In the genomic region with DNA sequence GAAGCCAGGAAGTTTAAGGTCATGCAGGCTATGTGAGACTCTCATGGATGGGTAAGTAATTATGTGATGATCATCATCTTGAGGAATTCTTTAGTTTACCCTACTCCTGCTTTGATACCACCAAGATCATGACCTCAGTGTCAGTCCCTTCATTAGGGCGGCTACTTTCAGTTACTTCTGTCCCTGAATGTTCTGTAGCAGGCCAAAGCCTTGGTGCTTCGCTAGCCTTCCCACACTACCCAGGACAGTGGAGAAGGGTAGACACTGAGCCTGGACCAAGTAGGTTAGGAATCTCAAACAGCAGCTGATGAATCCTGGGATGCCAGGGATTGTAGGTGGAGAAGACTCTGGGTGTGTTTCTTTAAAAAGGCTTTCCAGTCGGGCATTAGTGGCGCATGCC, we compare ENCODE assay signal across 9 mouse cellular contexts. TPM values are rescaled to one million over a fixed set of nuclear protein-coding genes. Genes with fewer than 3 reads are reported as not detected.
DNase-seq lines count a peak whose midpoint lies in the region; ATAC-seq lines count a peak whose summit lies in the region.
"Had no signal": no experiment of that assay in that cellular context is flagged by ENCODE, and none has a peak within 500 bp of the region (broad histone marks: within the 10 kb centered on the region; RNA-seq: fewer than 3 reads in every experiment).

No protein-coding gene starts in this region.

- ATAC-seq in heart, embryonic 12.5 days (ENCODE audit: insufficient number of reproducible peaks, low FRiP score) = no peak
- no peak for ATAC-seq in megakaryocyte, adult 5-6 weeks (ENCODE audit: poor library complexity, severe bottlenecking)
- no peak for ATAC-seq in stomach, embryonic 15.5 days (ENCODE audit: insufficient read depth, low FRiP score, low read depth)

- H3K9ac ChIP-seq in heart, embryonic 12.5 days = peak overlapping the region; percentile 78; the same call in 1 of the 2 replicates
- H3K9ac ChIP-seq in stomach, embryonic 15.5 days = no peak overlapping the region

- peak overlapping the region; percentile 95; the same call in 1 of the 2 replicates for H3K27ac ChIP-seq in heart, embryonic 12.5 days (ENCODE audit: poor library complexity, severe bottlenecking)
- no peak overlapping the region for H3K27ac ChIP-seq in limb, embryonic 10.5 days
- H3K27ac ChIP-seq in stomach, embryonic 15.5 days = peak overlapping the region; percentile 95; the same call in 1 of the 2 replicates

- peaks cover 67% of the 10 kb centered on the region for H3K36me3 ChIP-seq in heart, embryonic 12.5 days
- peaks cover 57% of the 10 kb centered on the region for H3K36me3 ChIP-seq in megakaryocyte, embryonic 14.5 days (replicated peaks; ENCODE audit: low read length)
- peaks cover 70% of the 10 kb centered on the region for H3K36me3 ChIP-seq in limb, embryonic 10.5 days
- H3K36me3 ChIP-seq in stomach, embryonic 15.5 days = peaks cover 22% of the 10 kb centered on the region; the same call in 1 of the 2 replicates

- WGBS in heart, embryonic 12.5 days = 87% methylated on average over 4 of the region's 4 CpGs
- 83% methylated on average over 4 of the region's 4 CpGs for WGBS in limb, embryonic 10.5 days
- 89% methylated on average over 4 of the region's 4 CpGs for WGBS in stomach, embryonic 15.5 days

- H3K4me2 ChIP-seq in heart, embryonic 12.5 days = peak overlapping the region; percentile 83; the same call in 1 of the 2 replicates
- peak overlapping the region; percentile 89 for H3K4me2 ChIP-seq in stomach, embryonic 15.5 days

- H3K4me1 ChIP-seq in heart, embryonic 12.5 days (replicated peaks) = peaks cover 48% of the 10 kb centered on the region
- H3K4me1 ChIP-seq in megakaryocyte, embryonic 14.5 days = peaks cover 67% of the 10 kb centered on the region
- H3K4me1 ChIP-seq in limb, embryonic 10.5 days = peaks cover 50% of the 10 kb centered on the region
- peaks cover 38% of the 10 kb centered on the region for H3K4me1 ChIP-seq in stomach, embryonic 15.5 days

- H3K4me3 ChIP-seq in heart, embryonic 12.5 days = peak overlapping the region; percentile 69; the same call in 1 of the 2 replicates
- H3K4me3 ChIP-seq in megakaryocyte, embryonic 14.5 days (replicated peaks) = peak overlapping the region; percentile 99
- peak overlapping the region; percentile 65; the same call in 1 of the 2 replicates for H3K4me3 ChIP-seq in limb, embryonic 10.5 days
- H3K4me3 ChIP-seq in stomach, embryonic 15.5 days (replicated peaks) = 0 out of 2 replicates have a peak overlapping the region, but pooled peaks have one; percentile 75

- no peak for DNase-seq in heart, adult 9 months (ENCODE audit: low spot score in 2 of 2)
- no peak for DNase-seq in limb, embryonic 10.5 days (ENCODE audit: low spot score)
- DNase-seq in spleen, adult 18-20 months = no peak
- DNase-seq in spleen, postnatal 4 days (ENCODE audit: low spot score in 2 of 2) = no peak
- DNase-seq: adrenal gland, adult 2 months had no signal

- H3K27me3 ChIP-seq in heart, embryonic 12.5 days (replicated peaks) = no peaks in the 10 kb centered on the region
- no peaks in the 10 kb centered on the region for H3K27me3 ChIP-seq in megakaryocyte, embryonic 14.5 days (replicated peaks)
- no peaks in the 10 kb centered on the region for H3K27me3 ChIP-seq in limb, embryonic 10.5 days (ENCODE audit: low read depth, poor library complexity, severe bottlenecking)
- H3K27me3 ChIP-seq in stomach, embryonic 15.5 days (replicated peaks) = no peaks in the 10 kb centered on the region

- H3K9me3 ChIP-seq in heart, embryonic 12.5 days (replicated peaks) = no peaks in the 10 kb centered on the region
- no peaks in the 10 kb centered on the region for H3K9me3 ChIP-seq in megakaryocyte, embryonic 14.5 days
- no peaks in the 10 kb centered on the region for H3K9me3 ChIP-seq in limb, embryonic 10.5 days (replicated peaks)
- no peaks in the 10 kb centered on the region for H3K9me3 ChIP-seq in stomach, embryonic 15.5 days

RNA-seq across cellular contexts. Expression of a gene that starts 1.2 kb away (rescaled TPM):
- polyA plus RNA-seq in heart, embryonic 12.5 days (2016; fragmentation: Nextera tagmentation; extraction: Ambion mirVana) = 73.3 and 81.9 TPM in 2 replicates
- polyA plus RNA-seq in megakaryocyte, embryonic 14.5 days (2012; ENCODE audit: insufficient read depth, low replicate concordance) = 154 and 460 TPM in 2 replicates
- total RNA-seq in megakaryocyte, adult 5-6 weeks (2015) = 127 and 145 TPM in 2 replicates
- total RNA-seq in megakaryocyte, adult 5-6 weeks (2017) = 141 and 155 TPM in 2 replicates
- 94.0 and 102 TPM in 2 replicates for polyA plus RNA-seq in limb, embryonic 10.5 days (2016; fragmentation: Nextera tagmentation; extraction: Ambion mirVana)
- 156 and 163 TPM in 2 replicates for polyA plus RNA-seq in stomach, embryonic 15.5 days (2015; fragmentation: Nextera tagmentation; extraction: Ambion mirVana)

RNA-seq across cellular contexts. Expression of a gene that starts 5.2 kb away (rescaled TPM):
- 26.6 and 28.9 TPM in 2 replicates for polyA plus RNA-seq in heart, embryonic 12.5 days (2016; fragmentation: Nextera tagmentation; extraction: Ambion mirVana)
- polyA plus RNA-seq in megakaryocyte, embryonic 14.5 days (2012; ENCODE audit: insufficient read depth, low replicate concordance) = 39.2 and 49.3 TPM in 2 replicates
- total RNA-seq in megakaryocyte, adult 5-6 weeks (2015) = 10.4 and 11.8 TPM in 2 replicates
- 13.4 and 14.1 TPM in 2 replicates for total RNA-seq in megakaryocyte, adult 5-6 weeks (2017)
- 29.2 and 37.8 TPM in 2 replicates for polyA plus RNA-seq in limb, embryonic 10.5 days (2016; fragmentation: Nextera tagmentation; extraction: Ambion mirVana)
- polyA plus RNA-seq in stomach, embryonic 15.5 days (2015; fragmentation: Nextera tagmentation; extraction: Ambion mirVana) = 81.3 and 92.2 TPM in 2 replicates

RNA-seq across cellular contexts. Expression of a gene that starts 6.0 kb away (rescaled TPM):
- 126 and 136 TPM in 2 replicates for polyA plus RNA-seq in heart, embryonic 12.5 days (2016; fragmentation: Nextera tagmentation; extraction: Ambion mirVana)
- polyA plus RNA-seq in megakaryocyte, embryonic 14.5 days (2012; ENCODE audit: insufficient read depth, low replicate concordance) = 68.5 and 73.8 TPM in 2 replicates
- 7.8 and 8.0 TPM in 2 replicates for total RNA-seq in megakaryocyte, adult 5-6 weeks (2015)
- total RNA-seq in megakaryocyte, adult 5-6 weeks (2017) = 2.4 and 2.8 TPM in 2 replicates
- polyA plus RNA-seq in limb, embryonic 10.5 days (2016; fragmentation: Nextera tagmentation; extraction: Ambion mirVana) = 41.1 and 41.7 TPM in 2 replicates
- polyA plus RNA-seq in stomach, embryonic 15.5 days (2015; fragmentation: Nextera tagmentation; extraction: Ambion mirVana) = 43.9 and 44.8 TPM in 2 replicates

RNA-seq across cellular contexts. Expression of a gene that starts 6.7 kb away (rescaled TPM):
- polyA plus RNA-seq in heart, embryonic 12.5 days (2016; fragmentation: Nextera tagmentation; extraction: Ambion mirVana) = 194 and 198 TPM in 2 replicates
- polyA plus RNA-seq in megakaryocyte, embryonic 14.5 days (2012; ENCODE audit: insufficient read depth, low replicate concordance) = 310 and 626 TPM in 2 replicates
- total RNA-seq in megakaryocyte, adult 5-6 weeks (2015) = 54.3 and 63.8 TPM in 2 replicates
- total RNA-seq in megakaryocyte, adult 5-6 weeks (2017) = 43.8 and 45.2 TPM in 2 replicates
- 245 and 281 TPM in 2 replicates for polyA plus RNA-seq in limb, embryonic 10.5 days (2016; fragmentation: Nextera tagmentation; extraction: Ambion mirVana)
- 165 and 184 TPM in 2 replicates for polyA plus RNA-seq in stomach, embryonic 15.5 days (2015; fragmentation: Nextera tagmentation; extraction: Ambion mirVana)

RNA-seq across cellular contexts. Expression of a gene that starts 10.9 kb away (rescaled TPM):
- 32.7 and 33.9 TPM in 2 replicates for polyA plus RNA-seq in heart, embryonic 12.5 days (2016; fragmentation: Nextera tagmentation; extraction: Ambion mirVana)
- 19.1 and 20.6 TPM in 2 replicates for polyA plus RNA-seq in megakaryocyte, embryonic 14.5 days (2012; ENCODE audit: insufficient read depth, low replicate concordance)
- total RNA-seq in megakaryocyte, adult 5-6 weeks (2015) = 19.5 and 23.0 TPM in 2 replicates
- total RNA-seq in megakaryocyte, adult 5-6 weeks (2017) = 18.4 and 21.4 TPM in 2 replicates
- 17.4 and 19.4 TPM in 2 replicates for polyA plus RNA-seq in limb, embryonic 10.5 days (2016; fragmentation: Nextera tagmentation; extraction: Ambion mirVana)
- polyA plus RNA-seq in stomach, embryonic 15.5 days (2015; fragmentation: Nextera tagmentation; extraction: Ambion mirVana) = 26.4 and 28.2 TPM in 2 replicates
